Mouse (Mus musculus) thymus, postnatal 4 days (tissue): Measurements from ENCODE around the gene Eif4g2.

Source experiments
- DNase-seq: peaks from one replicate; pipeline ENCODE4 v3.0.0; 2021

The Eif4g2 gene

GRCm38 (mm10) chr7:111068181-111068580 lies 14.6 kb downstream of the Eif4g2 start:
- DNase-seq: no peak

- DNase-seq: no peak
These were observed 19.9 kb downstream of the Eif4g2 start for GRCm38 (mm10) chr7:111062971-111063370.

DNA sequence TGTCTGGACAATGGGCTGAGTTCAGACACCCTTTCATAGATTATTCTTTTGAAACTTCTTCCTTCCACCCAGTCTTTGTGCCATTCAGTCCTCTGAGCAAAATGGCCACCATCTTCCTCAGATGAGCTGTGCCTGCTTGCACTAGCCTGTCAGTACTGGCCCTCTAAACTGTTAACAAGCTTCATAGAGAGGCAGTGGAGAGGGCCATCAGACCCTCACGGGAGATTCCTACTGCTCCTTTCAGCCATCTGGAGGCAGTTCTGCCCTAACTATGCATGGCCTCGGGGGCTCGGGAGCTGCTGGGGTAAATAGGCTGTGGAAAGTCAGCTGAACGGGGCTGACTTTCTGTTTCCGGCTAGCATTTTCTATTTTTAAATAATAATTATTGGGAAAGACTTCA lies 23.3 kb downstream of the Eif4g2 start:
- no peak for DNase-seq

- DNase-seq: no peak
These were observed 26.7 kb downstream of the Eif4g2 start for GRCm38 (mm10) chr7:111055984-111056657.

DNA sequence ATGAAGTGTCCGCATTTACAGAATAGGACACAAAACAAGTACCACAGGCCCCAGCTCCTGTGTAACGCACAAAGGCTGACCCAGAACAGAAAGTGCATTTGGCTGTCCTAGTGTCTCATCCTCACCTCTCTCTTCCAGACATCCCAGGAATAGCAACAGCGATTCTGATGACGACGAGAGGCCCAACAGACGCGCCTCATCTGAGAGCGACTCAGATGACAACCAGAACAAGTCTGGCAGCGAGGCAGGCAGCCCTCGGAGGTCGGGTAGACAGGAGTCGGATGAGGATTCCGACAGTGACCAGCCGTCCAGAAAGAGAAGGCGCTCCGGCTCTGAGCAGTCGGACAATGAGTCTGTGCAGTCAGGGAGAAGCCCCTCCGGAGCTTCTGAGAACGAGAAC lies 27.6 kb downstream of the Eif4g2 start:
- DNase-seq: no peak

GRCm38 (mm10) chr7:111049652-111050421 lies 33.0 kb downstream of the Eif4g2 start:
- peak; percentile 76 for DNase-seq

- DNase-seq: no peak
These were observed 33.9 kb downstream of the Eif4g2 start for GRCm38 (mm10) chr7:111048920-111049319.

GRCm38 (mm10) chr7:111029046-111029553 lies 53.7 kb downstream of the Eif4g2 start:
- DNase-seq: no peak

DNA sequence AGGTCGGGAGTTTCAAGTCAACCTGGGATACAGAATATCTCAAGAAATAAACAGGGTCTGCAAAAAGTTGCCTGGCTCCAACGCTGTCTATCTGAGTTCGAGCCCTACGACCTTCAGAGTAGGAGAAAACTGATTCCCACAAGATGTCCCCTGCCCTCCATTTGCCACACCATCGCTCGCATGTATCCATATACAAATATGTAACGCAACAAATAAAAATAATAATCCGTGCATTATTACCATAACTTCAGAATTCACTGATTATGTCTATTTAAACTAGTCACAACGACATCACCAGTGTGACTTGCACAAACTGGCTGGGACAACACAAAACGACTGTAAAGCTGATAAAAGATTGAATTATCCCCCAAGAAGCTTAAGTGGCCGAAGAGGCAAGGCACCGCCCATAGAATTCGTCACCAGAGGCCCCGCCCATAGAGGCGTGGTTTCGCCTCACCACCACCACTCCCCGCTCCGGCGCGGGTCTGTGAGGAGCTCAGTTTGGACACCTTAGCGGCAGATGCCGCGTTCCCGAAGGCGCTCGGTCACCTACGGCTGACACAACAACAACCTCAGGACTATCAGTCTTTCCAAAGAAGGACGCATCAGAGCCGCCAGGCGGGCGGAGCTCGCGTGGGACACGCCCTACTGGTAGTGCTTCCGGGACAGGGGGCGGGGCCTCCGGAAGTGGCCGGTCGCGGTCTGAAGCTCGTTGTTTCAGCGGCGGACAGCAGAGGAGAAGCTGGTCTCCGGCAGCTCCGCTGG lies 54.4 kb downstream of the Eif4g2 start, which contains the start of gene Ctr9:
TSS of gene Ctr9 (plus strand) at position 671 of the 765 bp plus-strand sequence.
- peak; percentile 95 for DNase-seq

- no peak for DNase-seq
These were observed 57.9 kb downstream of the Eif4g2 start for GRCm38 (mm10) chr7:111024912-111025311.

- no peak for DNase-seq
These were observed 58.7 kb downstream of the Eif4g2 start for GRCm38 (mm10) chr7:111024068-111024594.

DNA sequence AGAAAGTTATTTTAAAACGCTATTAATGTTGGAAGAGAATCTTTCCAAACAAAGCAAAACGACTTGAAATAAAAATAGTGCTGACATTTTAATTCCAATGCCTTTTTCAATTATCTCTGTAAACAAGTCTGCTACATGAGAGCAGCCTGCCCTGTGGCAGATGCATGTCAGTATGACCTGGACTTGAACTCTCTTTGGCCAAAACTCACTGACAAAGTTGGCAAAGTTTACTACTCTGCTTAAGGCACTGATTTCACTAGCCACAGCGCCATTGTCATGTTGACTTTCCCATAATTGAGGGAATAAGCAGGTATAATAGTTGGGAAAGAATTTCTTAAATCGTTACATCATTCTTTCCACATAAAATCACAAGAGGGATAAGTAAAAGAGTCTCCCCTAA lies 62.0 kb downstream of the Eif4g2 start:
- no peak for DNase-seq
